Mouse (Mus musculus): ENCODE data around the gene Ltb4r1. TPM values are rescaled to one million over a fixed set of nuclear protein-coding genes. Genes with fewer than 3 reads are reported as not detected.
A peak's percentile ranks its signal among the peaks of the same experiment; 100 is the strongest.

The Ltb4r1 gene
- total RNA-seq, 2 experiments from 2014 or later, result 1.4 to 1.6 TPM

- no peak for DNase-seq
These were observed 19.4 kb downstream of the Ltb4r1 start for GRCm38 (mm10) chr14:55785195-55785594.

- no peak for DNase-seq
These were observed 22.0 kb downstream of the Ltb4r1 start for GRCm38 (mm10) chr14:55787731-55788130.

GRCm38 (mm10) chr14:55788256-55789050 is 22.7 kb downstream of the Ltb4r1 start, which contains the start of gene Ripk3:
Gene Ripk3, minus strand, starts transcription at chr14:55788865.
- DNase-seq, result peak; percentile 55

- no peak for DNase-seq
These were observed 27.7 kb downstream of the Ltb4r1 start for GRCm38 (mm10) chr14:55793461-55793860.

- DNase-seq, result no peak
These were observed 28.2 kb downstream of the Ltb4r1 start for GRCm38 (mm10) chr14:55793946-55794345.

GRCm38 (mm10) chr14:55795380-55796163 is 29.8 kb downstream of the Ltb4r1 start:
- DNase-seq, result no peak

GRCm38 (mm10) chr14:55814885-55815284 is 49.1 kb downstream of the Ltb4r1 start:
- peak; percentile 84 for DNase-seq

GRCm38 (mm10) chr14:55815310-55815751 is 49.6 kb downstream of the Ltb4r1 start:
- peak; percentile 82 for DNase-seq

Other genes with a start within 250 kb of the Ltb4r1 start
- gene Nrl, start 241.0 kb upstream of the Ltb4r1 start, total RNA-seq (2021), result not detected
- 10 to 100 TPM; 45.2 to 51.4 TPM for gene Pck2, start 225.7 kb upstream of the Ltb4r1 start, total RNA-seq (2021)
- 10 to 100 TPM; 85.2 to 89.5 TPM for gene Dcaf11, start 206.0 kb upstream of the Ltb4r1 start, total RNA-seq (2021)
- gene A730061H03Rik, start 205.6 kb upstream of the Ltb4r1 start, total RNA-seq (2021), result under 1 TPM in 1 of 2 experiments, not detected in 1; 0.66 TPM
- 10 to 100 TPM; 11.0 to 38.6 TPM for gene Fitm1, start 190.3 kb upstream of the Ltb4r1 start, total RNA-seq (2021)
- gene Psme1, start 187.8 kb upstream of the Ltb4r1 start, total RNA-seq (2021), result 100 to 1,000 TPM; 293 to 337 TPM
- 10 to 100 TPM; 43.9 to 57.2 TPM for gene Emc9, start 180.7 kb upstream of the Ltb4r1 start, total RNA-seq (2021)
- 100 to 1,000 TPM; 349 to 362 TPM for gene Psme2, start 174.8 kb upstream of the Ltb4r1 start, total RNA-seq (2021)
- gene Rnf31, start 174.3 kb upstream of the Ltb4r1 start, total RNA-seq (2021), result 10 to 100 TPM; 26.7 to 36.2 TPM
- 10 to 100 TPM in 1 of 2 experiments, 1 to 10 TPM in 1; 9.7 to 13.3 TPM for gene Irf9, start 162.4 kb upstream of the Ltb4r1 start, total RNA-seq (2021)
- 1 to 10 TPM; 2.0 to 2.9 TPM for gene Rec8, start 147.9 kb upstream of the Ltb4r1 start, total RNA-seq (2021)
- gene Ipo4, start 130.0 kb upstream of the Ltb4r1 start, total RNA-seq (2021), result 10 to 100 TPM; 72.1 to 82.4 TPM
- 1 to 10 TPM; 1.1 to 3.8 TPM for gene Gm49378, start 128.1 kb upstream of the Ltb4r1 start, total RNA-seq (2021)
- 10 to 100 TPM; 69.7 to 75.9 TPM for gene Tm9sf1, start 122.2 kb upstream of the Ltb4r1 start, total RNA-seq (2021)
- gene Tssk4, start 115.8 kb upstream of the Ltb4r1 start, total RNA-seq (2021), result 1 to 10 TPM in 1 of 2 experiments, under 1 TPM in 1; 0.93 to 3.0 TPM
- gene Mdp1, start 105.5 kb upstream of the Ltb4r1 start, total RNA-seq (2021), result 10 to 100 TPM; 42.4 to 51.7 TPM
- gene Gmpr2, start 94.0 kb upstream of the Ltb4r1 start, total RNA-seq (2021), result 10 to 100 TPM; 21.2 to 26.8 TPM
- 100 to 1,000 TPM; 280 to 307 TPM for gene Nedd8, start 93.8 kb upstream of the Ltb4r1 start, total RNA-seq (2021)
- gene Tinf2, start 84.1 kb upstream of the Ltb4r1 start, total RNA-seq (2021), result 10 to 100 TPM; 19.5 to 23.1 TPM
- 1 to 10 TPM; 1.3 to 2.0 TPM for gene Tgm1, start 52.0 kb upstream of the Ltb4r1 start, total RNA-seq (2021)
- gene Rabggta, start 43.7 kb upstream of the Ltb4r1 start, total RNA-seq (2021), result 10 to 100 TPM; 16.8 to 21.5 TPM
- 10 to 100 TPM; 77.4 to 82.0 TPM for gene Dhrs1, start 20.3 kb upstream of the Ltb4r1 start, total RNA-seq (2021)
- gene Nop9, start 20.3 kb upstream of the Ltb4r1 start, total RNA-seq (2021), result 10 to 100 TPM; 17.1 to 18.9 TPM
- 10 to 100 TPM; 14.2 to 23.3 TPM for gene Cideb, start 7.5 kb upstream of the Ltb4r1 start, total RNA-seq (2021)
- under 1 TPM; 0.12 to 0.54 TPM for gene Ltb4r2, start 4.5 kb upstream of the Ltb4r1 start, total RNA-seq (2021)
- gene Adcy4, start 18.1 kb downstream of the Ltb4r1 start, total RNA-seq (2021), result 10 to 100 TPM; 10.3 to 12.6 TPM
- gene Ripk3, start 22.9 kb downstream of the Ltb4r1 start, total RNA-seq (2021), result 1 to 10 TPM; 8.3 to 9.1 TPM
- 10 to 100 TPM; 23.5 to 28.2 TPM for gene Nfatc4, start 57.2 kb downstream of the Ltb4r1 start, total RNA-seq (2021)
- gene Nynrin, start 88.0 kb downstream of the Ltb4r1 start, total RNA-seq (2021), result 10 to 100 TPM; 20.7 to 24.4 TPM
- gene Cbln3, start 118.4 kb downstream of the Ltb4r1 start, total RNA-seq (2021), result under 1 TPM; 0.15 to 0.48 TPM
- 10 to 100 TPM; 17.1 to 23.8 TPM for gene Khnyn, start 119.0 kb downstream of the Ltb4r1 start, total RNA-seq (2021)
- 100 to 1,000 TPM in 1 of 2 experiments, 10 to 100 TPM in 1; 90.9 to 109 TPM for gene Sdr39u1, start 134.3 kb downstream of the Ltb4r1 start, total RNA-seq (2021)
- 1 to 10 TPM; 7.9 to 8.6 TPM for gene Cma1, start 178.7 kb downstream of the Ltb4r1 start, total RNA-seq (2021)
- not detected for gene Cma2, start 185.0 kb downstream of the Ltb4r1 start, total RNA-seq (2021)